11 mouse cellular contexts compared by ENCODE assay signal in genomic region chr16:34003566-34004127, GRCm38 (mm10). TPM values are rescaled to one million over a fixed set of nuclear protein-coding genes. Genes with fewer than 3 reads are reported as not detected.
DNase-seq lines count a peak whose midpoint lies in the region; ATAC-seq and TF ChIP-seq lines count a peak whose summit lies in the region.
"Had no signal": no experiment of that assay in that cellular context is flagged by ENCODE, and none has a peak within 500 bp of the region (broad histone marks: within the 10 kb centered on the region; RNA-seq: fewer than 3 reads in every experiment).

No protein-coding gene starts in this region.

- no peak overlapping the region for H3K4me2 ChIP-seq in heart, embryonic 11.5 days
- peak overlapping the region; percentile 24; the same call in 1 of the 2 replicates for H3K4me2 ChIP-seq in lung, embryonic 14.5 days
- H3K4me2 ChIP-seq in lung, postnatal 0 days (replicated peaks; ENCODE audit: low read depth, low read length): no peak overlapping the region
- H3K4me2 ChIP-seq in forebrain, embryonic 16.5 days (ENCODE audit: low read length): peak overlapping the region; percentile 13; the same call in 1 of the 2 replicates
- no peak overlapping the region for H3K4me2 ChIP-seq in neural tube, embryonic 13.5 days

- ATAC-seq in heart, embryonic 11.5 days (replicated peaks; ENCODE audit: insufficient number of reproducible peaks, low FRiP score, low TSS enrichment): no peak
- peak; percentile 0; the same call in 1 of the 2 replicates for ATAC-seq in lung, embryonic 14.5 days (ENCODE audit: insufficient read depth)
- no peak for ATAC-seq in lung, postnatal 0 days
- peak; percentile 65 for ATAC-seq in forebrain, embryonic 16.5 days
- no peak for ATAC-seq in neural tube, embryonic 13.5 days (ENCODE audit: low read depth)

- no peaks in the 10 kb centered on the region for H3K27me3 ChIP-seq in heart, embryonic 11.5 days (ENCODE audit: control insufficient read depth, insufficient read depth, low read length)
- H3K27me3 ChIP-seq in lung, embryonic 14.5 days (ENCODE audit: insufficient read depth, low read length): no peaks in the 10 kb centered on the region
- no peaks in the 10 kb centered on the region for H3K27me3 ChIP-seq in lung, postnatal 0 days (replicated peaks; ENCODE audit: insufficient read depth, low read length)
- H3K27me3 ChIP-seq in forebrain, embryonic 16.5 days (replicated peaks; ENCODE audit: control insufficient read depth, insufficient read depth, low read length): no peaks in the 10 kb centered on the region
- no peaks in the 10 kb centered on the region for H3K27me3 ChIP-seq in neural tube, embryonic 13.5 days

- H3K9me3 ChIP-seq in heart, embryonic 11.5 days (replicated peaks; ENCODE audit: control insufficient read depth, low read length): no peaks in the 10 kb centered on the region
- no peaks in the 10 kb centered on the region for H3K9me3 ChIP-seq in lung, embryonic 14.5 days (ENCODE audit: low read depth, low read length)
- no peaks in the 10 kb centered on the region for H3K9me3 ChIP-seq in lung, postnatal 0 days (ENCODE audit: low read length)
- H3K9me3 ChIP-seq in forebrain, embryonic 16.5 days (ENCODE audit: control insufficient read depth, low read length): no peaks in the 10 kb centered on the region
- no peaks in the 10 kb centered on the region for H3K9me3 ChIP-seq in neural tube, embryonic 13.5 days

- intact Hi-C loops in heart, postnatal 14 days (cut with DNase I): no loop called here

- TF ChIP-seq CTCF in lung, embryonic 14.5 days (IDR thresholded peaks at IDR 0.05; ENCODE audit: low read depth): no peak
- TF ChIP-seq CTCF in lung, postnatal 0 days (IDR thresholded peaks at IDR 0.05): no peak

- H3K36me3 ChIP-seq in heart, embryonic 11.5 days (ENCODE audit: control insufficient read depth, insufficient read depth, low read length): no peaks in the 10 kb centered on the region
- H3K36me3 ChIP-seq in lung, embryonic 14.5 days (ENCODE audit: insufficient read depth): 0 out of 2 replicates have a peak, but pooled peaks cover 4% of the 10 kb centered on the region
- no peaks in the 10 kb centered on the region for H3K36me3 ChIP-seq in lung, postnatal 0 days (ENCODE audit: insufficient read depth, low read length)
- H3K36me3 ChIP-seq in forebrain, embryonic 16.5 days (ENCODE audit: control insufficient read depth, insufficient read depth): peaks cover 4% of the 10 kb centered on the region
- H3K36me3 ChIP-seq in neural tube, embryonic 13.5 days: peaks cover 15% of the 10 kb centered on the region

- no peak for TF ChIP-seq EP300 in lung, postnatal 0 days (IDR thresholded peaks at IDR 0.05)

- H3K27ac ChIP-seq in heart, embryonic 11.5 days (ENCODE audit: low read depth, low read length): peak overlapping the region; percentile 81
- H3K27ac ChIP-seq in lung, embryonic 14.5 days (ENCODE audit: low read depth): peak overlapping the region; percentile 88
- no peak overlapping the region for H3K27ac ChIP-seq in lung, postnatal 0 days (ENCODE audit: low read length)
- H3K27ac ChIP-seq in forebrain, embryonic 16.5 days (ENCODE audit: low read length): peak overlapping the region; percentile 89
- H3K27ac ChIP-seq in neural tube, embryonic 13.5 days (replicated peaks): peak overlapping the region; percentile 77
- H3K27ac ChIP-seq: liver, embryonic 14.5 days had no signal

- DNase-seq in heart, postnatal 14 days: no peak
- no peak for DNase-seq in lung, embryonic 14.5 days
- DNase-seq in lung, postnatal 0 days (ENCODE audit: low spot score): no peak
- no peak for DNase-seq in adrenal gland, postnatal 10 days
- no peak for DNase-seq in urinary bladder, postnatal 14 days (ENCODE audit: low spot score)
- DNase-seq: adrenal gland, adult 8-10 months; cerebellum, adult 11-12 months had no signal

- WGBS in heart, embryonic 11.5 days (ENCODE audit: insufficient replicate concordance): 53% methylated on average over 10 of the region's 10 CpGs
- 29% methylated on average over 10 of the region's 10 CpGs for WGBS in lung, embryonic 14.5 days
- WGBS in lung, postnatal 0 days: 29% methylated on average over 10 of the region's 10 CpGs
- WGBS in forebrain, embryonic 16.5 days: 8% methylated on average over 10 of the region's 10 CpGs
- 41% methylated on average over 10 of the region's 10 CpGs for WGBS in neural tube, embryonic 13.5 days

- no peak overlapping the region for H3K4me3 ChIP-seq in heart, embryonic 11.5 days (ENCODE audit: low read depth, low read length)
- no peak overlapping the region for H3K4me3 ChIP-seq in lung, embryonic 14.5 days (ENCODE audit: low read depth, low read length)
- H3K4me3 ChIP-seq in lung, postnatal 0 days (ENCODE audit: low read depth, low read length): no peak overlapping the region
- H3K4me3 ChIP-seq in forebrain, embryonic 16.5 days (replicated peaks; ENCODE audit: low read length): no peak overlapping the region
- no peak overlapping the region for H3K4me3 ChIP-seq in neural tube, embryonic 13.5 days

- H3K9ac ChIP-seq in heart, embryonic 11.5 days (ENCODE audit: low read depth, low read length): no peak overlapping the region
- no peak overlapping the region for H3K9ac ChIP-seq in lung, embryonic 14.5 days
- H3K9ac ChIP-seq in lung, postnatal 0 days (replicated peaks; ENCODE audit: low read depth): no peak overlapping the region
- H3K9ac ChIP-seq in forebrain, embryonic 16.5 days (replicated peaks; ENCODE audit: low read depth, low read length): no peak overlapping the region
- no peak overlapping the region for H3K9ac ChIP-seq in neural tube, embryonic 13.5 days
- H3K9ac ChIP-seq: liver, embryonic 14.5 days had no signal

- peaks cover 27% of the 10 kb centered on the region for H3K4me1 ChIP-seq in heart, embryonic 11.5 days (ENCODE audit: control insufficient read depth, insufficient read depth, low read length)
- H3K4me1 ChIP-seq in lung, embryonic 14.5 days (ENCODE audit: insufficient read depth): peaks cover 31% of the 10 kb centered on the region
- H3K4me1 ChIP-seq in lung, postnatal 0 days (ENCODE audit: insufficient read depth, low read depth, low read length): peaks cover 12% of the 10 kb centered on the region; the same call in 1 of the 2 replicates
- peaks cover 21% of the 10 kb centered on the region for H3K4me1 ChIP-seq in forebrain, embryonic 16.5 days (replicated peaks; ENCODE audit: control insufficient read depth, insufficient read depth, low read length)
- H3K4me1 ChIP-seq in neural tube, embryonic 13.5 days (replicated peaks): peaks cover 30% of the 10 kb centered on the region

RNA-seq across cellular contexts. Expression of gene Umps, which starts 36.8 kb away (rescaled TPM):
- 43.0 and 43.9 TPM in 2 replicates for polyA plus RNA-seq in heart, embryonic 11.5 days (2014; fragmentation: Nextera tagmentation; extraction: Ambion mirVana)
- 1 to 10 TPM; 9.2 TPM for total RNA-seq in heart, postnatal 14 days (2021)
- polyA plus RNA-seq in lung, embryonic 14.5 days (2014; fragmentation: Nextera tagmentation; extraction: Ambion mirVana): 69.9 and 71.1 TPM in 2 replicates
- 10.3 and 11.1 TPM in 2 replicates for polyA plus RNA-seq in lung, postnatal 0 days (2015; fragmentation: Nextera tagmentation; extraction: Ambion mirVana)
- 30.9 and 32.6 TPM in 2 replicates for polyA plus RNA-seq in forebrain, embryonic 16.5 days (2015; fragmentation: Nextera tagmentation; extraction: Ambion mirVana)
- polyA plus RNA-seq in neural tube, embryonic 13.5 days (2015; fragmentation: Nextera tagmentation; extraction: Ambion mirVana): 20.4 and 23.0 TPM in 2 replicates
- 10 to 100 TPM; 31.9 to 36.4 TPM for total RNA-seq in adrenal gland, postnatal 10 days (2021)

Comparison
In these comparisons a context has a peak if more than half of its experiments do, and no peak if none do; other contexts are left out.
1. ATAC-seq: peak in lung, embryonic 14.5 days (single experiment) and forebrain, embryonic 16.5 days (single experiment); none in heart, embryonic 11.5 days (single experiment), lung, postnatal 0 days (single experiment) and neural tube, embryonic 13.5 days (single experiment).
2. H3K4me2 ChIP-seq: peak in lung, embryonic 14.5 days (single experiment) and forebrain, embryonic 16.5 days (single experiment); none in heart, embryonic 11.5 days (single experiment), lung, postnatal 0 days (single experiment) and neural tube, embryonic 13.5 days (single experiment).